Mouse (Mus musculus) liver (tissue): Measurements from ENCODE around the gene Olfr1186.
"Not testable (repeated sequence)": the region's sequence is repeated elsewhere in the genome, so short reads cannot be mapped to it uniquely, and the experiment has no call there.

Source experiments
- DNase-seq: peaks from one replicate; pipeline ENCODE4 v3.0.0-alpha.2; 2020; ENCODE audit warnings: mixed read lengths

Gene Olfr1186

DNA sequence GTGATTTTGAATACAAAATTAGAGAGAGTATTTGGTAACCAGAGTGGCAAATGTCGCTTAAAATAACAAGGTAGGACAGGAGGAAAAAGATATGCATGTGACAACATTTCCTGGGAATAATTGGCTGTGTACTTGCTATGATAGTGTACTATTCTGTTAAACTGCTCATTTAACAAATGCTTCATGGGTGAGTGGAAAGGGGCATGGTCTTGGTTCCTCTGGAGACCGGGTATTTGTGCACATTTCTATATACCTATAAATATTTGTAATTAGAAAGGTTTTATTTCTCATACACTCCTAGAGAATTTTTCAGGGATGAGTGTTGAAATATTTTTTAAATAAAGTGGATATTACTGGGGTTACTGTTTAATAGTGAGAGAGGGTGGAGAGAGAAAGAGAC, at the start of gene Olfr1186:
Olfr1186 (plus strand) TSS at position 301 of the 400 bp plus-strand sequence.
- DNase-seq: no peak

DNA sequence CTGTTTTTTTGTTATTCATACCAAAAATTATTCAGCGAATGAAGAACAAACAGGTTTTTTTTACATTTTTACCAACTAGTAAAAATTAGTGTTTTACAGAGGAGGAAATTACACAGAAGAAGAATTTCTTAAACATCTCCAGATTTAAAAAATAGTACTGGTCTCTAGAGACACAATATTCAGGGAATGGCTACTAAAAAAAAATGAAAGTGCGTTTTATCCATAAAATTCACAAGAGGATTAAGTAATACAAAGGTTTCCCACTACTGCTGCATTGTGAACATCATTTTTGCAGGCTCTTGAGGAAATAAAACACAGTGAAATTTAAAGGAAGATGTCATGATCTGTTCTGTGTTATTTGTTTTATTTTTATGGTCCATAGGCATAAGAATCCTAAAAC, 35.1 kb upstream of the Olfr1186 start, which contains the start of gene Olfr1184:
Olfr1184 (plus strand) TSS at position 301 of the 400 bp plus-strand sequence.
- no peak for DNase-seq

- no peak for DNase-seq
Measured at GRCm38 (mm10) chr2:88493020-88493419, 25.3 kb upstream of the Olfr1186 start, which contains the start of gene Olfr1185-ps1. Gene Olfr1185-ps1 (plus strand): TSS chr2:88493320.

DNA sequence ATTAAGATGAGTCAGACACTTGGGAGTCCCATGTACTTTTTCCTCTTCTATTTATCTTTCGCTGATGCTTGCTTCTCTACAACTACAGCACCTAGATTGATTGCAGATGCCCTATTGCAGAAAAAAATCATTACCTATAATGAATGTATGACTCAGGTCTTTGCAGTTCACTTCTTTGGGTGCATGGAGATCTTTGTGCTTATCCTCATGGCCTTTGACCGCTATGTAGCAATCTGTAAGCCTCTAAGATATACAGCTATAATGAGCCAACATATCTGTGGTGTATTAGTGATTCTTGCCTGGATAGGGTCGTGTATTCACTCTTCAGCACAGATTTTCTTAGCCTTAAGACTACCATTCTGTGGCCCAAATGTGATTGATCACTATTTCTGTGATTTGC, 7.4 kb downstream of the Olfr1186 start:
- DNase-seq: no peak

DNA sequence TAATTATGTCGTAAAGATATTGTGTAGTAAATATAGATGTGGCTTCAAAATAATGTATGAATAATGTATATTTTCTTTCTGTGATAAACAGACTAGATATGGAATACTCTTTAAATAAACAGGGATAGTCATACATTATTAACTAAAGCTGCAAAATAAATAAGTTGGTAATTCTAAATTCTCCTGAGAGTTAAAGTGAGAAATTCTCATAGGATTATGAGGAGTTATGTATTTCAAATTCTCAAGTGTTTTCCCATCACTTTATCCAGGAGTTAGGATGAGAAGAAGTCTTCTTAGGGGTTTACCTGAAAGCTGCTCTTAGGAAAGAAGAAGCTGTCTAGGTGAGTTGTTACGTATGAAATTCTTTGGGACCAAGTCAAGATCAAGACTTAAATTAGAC, 38.3 kb downstream of the Olfr1186 start, which contains the start of gene Olfr1188:
Olfr1188 (plus strand) TSS at position 301 of the 400 bp plus-strand sequence.
- DNase-seq: no peak

GRCm38 (mm10) chr2:88572696-88573095, 54.3 kb downstream of the Olfr1186 start:
- not testable (repeated sequence) for DNase-seq
